ENCODE assay signal across 9 mouse cellular contexts in the genomic region with DNA sequence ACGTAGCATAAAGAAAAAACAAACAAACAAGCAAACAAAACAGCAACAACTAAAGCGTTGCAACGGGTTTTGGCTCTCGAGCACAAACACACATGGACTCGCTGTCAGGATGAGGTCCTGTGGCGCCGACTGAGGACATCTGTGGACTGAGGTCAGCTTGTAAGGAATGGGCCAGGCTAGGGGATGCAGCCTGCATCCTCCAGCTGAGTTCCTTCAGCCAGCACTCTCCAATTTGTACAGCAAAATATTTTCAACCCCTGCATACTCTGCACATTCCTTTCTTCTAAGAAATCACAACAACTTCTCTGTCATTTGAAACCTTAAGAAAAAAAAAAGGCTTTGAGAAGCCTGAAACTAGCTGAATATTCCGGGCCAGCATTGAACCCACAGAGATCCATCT.
DNase-seq lines count a peak whose midpoint lies in the region; ATAC-seq and TF ChIP-seq lines count a peak whose summit lies in the region.
"Had no signal": no experiment of that assay in that cellular context is flagged by ENCODE, and none has a peak within 500 bp of the region (broad histone marks: within the 10 kb centered on the region; RNA-seq: fewer than 3 reads in every experiment).

No protein-coding gene starts in this region.

- H3K4me2 ChIP-seq in embryonic facial prominence, embryonic 13.5 days: no peak overlapping the region
- no peak overlapping the region for H3K4me2 ChIP-seq in kidney, postnatal 0 days (ENCODE audit: low read length)
- H3K4me2 ChIP-seq in hindbrain, postnatal 0 days (ENCODE audit: low read depth, low read length): no peak overlapping the region
- H3K4me2 ChIP-seq: limb, embryonic 15.5 days had no signal

- H3K9me3 ChIP-seq in embryonic facial prominence, embryonic 13.5 days: no peaks in the 10 kb centered on the region
- no peaks in the 10 kb centered on the region for H3K9me3 ChIP-seq in kidney, postnatal 0 days (replicated peaks; ENCODE audit: low read length)
- H3K9me3 ChIP-seq in hindbrain, postnatal 0 days (ENCODE audit: low read length): no peaks in the 10 kb centered on the region
- H3K9me3 ChIP-seq: hindbrain, embryonic 10.5 days; limb, embryonic 15.5 days had no signal

- no peak overlapping the region for H3K4me3 ChIP-seq in embryonic facial prominence, embryonic 13.5 days
- no peak overlapping the region for H3K4me3 ChIP-seq in kidney, postnatal 0 days (replicated peaks; ENCODE audit: low read depth, low read length)
- H3K4me3 ChIP-seq in hindbrain, postnatal 0 days (ENCODE audit: low read length): no peak overlapping the region
- H3K4me3 ChIP-seq: hindbrain, embryonic 10.5 days; limb, embryonic 15.5 days had no signal

- no peak for TF ChIP-seq CTCF in kidney, postnatal 0 days (IDR thresholded peaks at IDR 0.05; ENCODE audit: low read depth)
- TF ChIP-seq CTCF in hindbrain, postnatal 0 days (IDR thresholded peaks at IDR 0.05; ENCODE audit: low read depth): no peak

- ATAC-seq in embryonic facial prominence, embryonic 13.5 days (ENCODE audit: insufficient number of reproducible peaks, insufficient read depth, low FRiP score, low TSS enrichment, low read depth): no peak
- ATAC-seq in kidney, postnatal 0 days (replicated peaks; ENCODE audit: low FRiP score, low read depth): peak; percentile 82
- no peak for ATAC-seq in granulocyte monocyte progenitor cell, adult 5-6 weeks (replicated peaks; ENCODE audit: poor library complexity, severe bottlenecking)
- ATAC-seq in hindbrain, postnatal 0 days: no peak
- no peak for ATAC-seq in megakaryocyte-erythroid progenitor cell, adult 5-6 weeks (replicated peaks; ENCODE audit: low FRiP score, low TSS enrichment, poor library complexity, severe bottlenecking)

- no peaks in the 10 kb centered on the region for H3K27me3 ChIP-seq in embryonic facial prominence, embryonic 13.5 days
- H3K27me3 ChIP-seq in kidney, postnatal 0 days (ENCODE audit: insufficient read depth, low read length): no peaks in the 10 kb centered on the region
- H3K27me3 ChIP-seq in hindbrain, postnatal 0 days (ENCODE audit: insufficient read depth, low read length): no peaks in the 10 kb centered on the region
- H3K27me3 ChIP-seq: limb, embryonic 15.5 days had no signal

- no peak overlapping the region for H3K9ac ChIP-seq in embryonic facial prominence, embryonic 13.5 days
- H3K9ac ChIP-seq in kidney, postnatal 0 days (ENCODE audit: low read depth, low read length): no peak overlapping the region
- H3K9ac ChIP-seq in hindbrain, postnatal 0 days (replicated peaks; ENCODE audit: low read length): no peak overlapping the region
- H3K9ac ChIP-seq: limb, embryonic 15.5 days had no signal

- intact Hi-C loops in gastrocnemius, postnatal 36 days (cut with DNase I): no loop called here

- H3K27ac ChIP-seq in embryonic facial prominence, embryonic 13.5 days: 0 out of 2 replicates have a peak overlapping the region, but pooled peaks have one; percentile 8
- peak overlapping the region; percentile 5; the same call in 1 of the 2 replicates for H3K27ac ChIP-seq in kidney, postnatal 0 days
- H3K27ac ChIP-seq in hindbrain, postnatal 0 days: no peak overlapping the region
- H3K27ac ChIP-seq: hindbrain, embryonic 10.5 days; limb, embryonic 15.5 days had no signal

- H3K36me3 ChIP-seq in embryonic facial prominence, embryonic 13.5 days: no peaks in the 10 kb centered on the region
- no peaks in the 10 kb centered on the region for H3K36me3 ChIP-seq in kidney, postnatal 0 days (ENCODE audit: insufficient read depth, low read length)
- no peaks in the 10 kb centered on the region for H3K36me3 ChIP-seq in hindbrain, postnatal 0 days (ENCODE audit: insufficient read depth, low read length)
- H3K36me3 ChIP-seq: hindbrain, embryonic 10.5 days; limb, embryonic 15.5 days had no signal

- H3K4me1 ChIP-seq in embryonic facial prominence, embryonic 13.5 days: peaks cover 12% of the 10 kb centered on the region
- no peaks in the 10 kb centered on the region for H3K4me1 ChIP-seq in kidney, postnatal 0 days (replicated peaks; ENCODE audit: insufficient read depth, low read length)
- no peaks in the 10 kb centered on the region for H3K4me1 ChIP-seq in hindbrain, postnatal 0 days (ENCODE audit: insufficient read depth, low read length)
- H3K4me1 ChIP-seq: hindbrain, embryonic 10.5 days had no signal

- DNase-seq in gastrocnemius, postnatal 36 days: peak; percentile 23 to 53
- peak; percentile 93 for DNase-seq in kidney, postnatal 0 days (ENCODE audit: low spot score)
- peak; percentile 75 to 92 for DNase-seq in lung, postnatal 4 days
- DNase-seq in hindbrain, postnatal 0 days (ENCODE audit: low spot score): no peak

- 60% methylated on average over 8 of the region's 8 CpGs for WGBS in embryonic facial prominence, embryonic 13.5 days
- 38% methylated on average over 8 of the region's 8 CpGs for WGBS in kidney, postnatal 0 days
- 87% methylated on average over 8 of the region's 8 CpGs for WGBS in hindbrain, postnatal 0 days
